Mouse (Mus musculus) heart, embryonic 11.5 days (tissue): ENCODE measurements around the gene Kif19a. TPM values are rescaled to one million over a fixed set of nuclear protein-coding genes. Genes with fewer than 3 reads are reported as not detected.
A peak's percentile ranks its signal among the peaks of the same experiment; 100 is the strongest.

Source experiments
- ATAC-seq: fragments of 200-750 bp; cut with Nextera tagmentation; replicated peaks from 2 replicates; pipeline ENCODE4 v1.8.0; 2017; ENCODE audit warnings: moderate library complexity; ENCODE audit not compliant: insufficient number of reproducible peaks, low FRiP score, low TSS enrichment
- H3K27ac ChIP-seq: fragments of 300-500 bp; sonication (generic); 2 replicates; pipeline ENCODE4 v1.5.1; 2014; ENCODE audit warnings: mild to moderate bottlenecking, low read depth, low read length
- H3K27me3 ChIP-seq: fragments of 300-500 bp; sonication (generic); 2 replicates; pipeline ENCODE4 v1.6.1; 2014; ENCODE audit warnings: mild to moderate bottlenecking, low read length, mixed read lengths; ENCODE audit not compliant: control insufficient read depth, insufficient read depth
- H3K36me3 ChIP-seq: fragments of 300-500 bp; sonication (generic); 2 replicates; pipeline ENCODE4 v1.6.1; 2014; ENCODE audit warnings: mild to moderate bottlenecking, low read length, moderate library complexity, mixed read lengths; ENCODE audit not compliant: control insufficient read depth, insufficient read depth
- H3K4me1 ChIP-seq: fragments of 300-500 bp; sonication (generic); 2 replicates; pipeline ENCODE4 v1.6.1; 2014; ENCODE audit warnings: low read length; ENCODE audit not compliant: control insufficient read depth, insufficient read depth
- H3K4me2 ChIP-seq: fragments of 300-500 bp; sonication (generic); 2 replicates; pipeline ENCODE4 v1.6.1; 2014; ENCODE audit warnings: mild to moderate bottlenecking, moderate library complexity
- H3K4me3 ChIP-seq: fragments of 300-500 bp; sonication (generic); 2 replicates; pipeline ENCODE4 v1.5.1; 2014; ENCODE audit warnings: low read depth, low read length
- H3K9ac ChIP-seq: fragments of 300-500 bp; sonication (generic); 2 replicates; pipeline ENCODE4 v1.6.1; 2014; ENCODE audit warnings: mild to moderate bottlenecking, low read depth, low read length, moderate library complexity
- H3K9me3 ChIP-seq: fragments of 300-500 bp; sonication (generic); replicated peaks from 2 replicates; pipeline ENCODE4 v1.6.1; 2016; ENCODE audit warnings: low read length; ENCODE audit not compliant: control insufficient read depth
- WGBS: fragments of 180-500 bp; shearing (Covaris S2); extraction: QIAGEN DNeasy Blood & Tissue Kit; methylation state at CpG from one replicate; pipeline ENCODE4 v1.1.7; 2014; ENCODE audit not compliant: insufficient replicate concordance; 5-methylcytosine and 5-hydroxymethylcytosine counted together
- polyA plus RNA-seq: library from polyadenylated mRNA; unstranded; fragments of >200 nt; fragmentation: Nextera tagmentation; extraction: Ambion mirVana; gene quantifications from 2 replicates; pipeline ENCODE4 v1.2.1, GENCODE M21; 2014

The Kif19a gene
- polyA plus RNA-seq, 1 experiment from 2014 or later, result 0.13 TPM

- Histone ChIP-seq H3K4me2 (peak within 1 kb of the TSS; percentile 76), H3K36me3 (no peaks in the 10 kb centered on the region), H3K27me3 (peaks cover 40% of the 10 kb centered on the region), H3K9me3 (no peaks in the 10 kb centered on the region), H3K4me3 (peak within 1 kb of the TSS; percentile 44), H3K4me1 (peaks cover 17% of the 10 kb centered on the region; the same call in 1 of the 2 replicates), H3K27ac (no peak within 1 kb of the TSS), H3K9ac (peak within 1 kb of the TSS; percentile 28; the same call in 1 of the 2 replicates)
- 9% methylated on average over 4 of the region's 4 CpGs for WGBS
- ATAC-seq, result no peak
These were observed 30.7 kb downstream of the Kif19a start, which contains the start of gene Btbd17 for GRCm38 (mm10) chr11:114795848-114796322. TSS of gene Btbd17 (minus strand) at chr11:114795945.

DNA sequence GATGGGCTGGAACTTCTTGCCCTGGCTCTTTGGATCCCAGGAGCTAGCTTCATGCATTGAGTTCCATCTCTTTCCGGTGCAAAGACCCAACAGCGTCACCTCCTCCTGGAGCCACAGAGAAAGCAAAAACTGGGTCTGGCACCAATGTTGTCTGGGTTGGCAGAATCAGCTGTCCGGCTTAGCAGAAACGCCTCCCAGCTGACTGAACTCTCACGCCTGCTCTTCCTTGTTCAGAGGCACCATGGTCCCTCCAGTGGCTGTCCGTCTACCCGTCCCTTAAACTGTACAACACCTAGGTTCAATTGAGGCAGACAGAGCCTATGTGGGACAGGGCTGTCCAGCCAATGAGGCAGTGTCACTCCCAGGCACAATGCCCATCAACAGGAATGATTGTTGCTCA is 32.0 kb downstream of the Kif19a start:
- Histone ChIP-seq H3K9me3 (no peaks in the 10 kb centered on the region), H3K9ac (no peak overlapping the region), H3K4me1 (peaks cover 10% of the 10 kb centered on the region; the same call in 1 of the 2 replicates), H3K27me3 (peaks cover 27% of the 10 kb centered on the region), H3K4me2 (no peak overlapping the region), H3K36me3 (no peaks in the 10 kb centered on the region), H3K27ac (no peak overlapping the region), H3K4me3 (no peak overlapping the region)
- ATAC-seq, result no peak
- WGBS, result 84% methylated on average over 7 of the region's 7 CpGs

- peaks cover 8% of the 10 kb centered on the region; the same call in 1 of the 2 replicates for H3K4me1 ChIP-seq
- no peaks in the 10 kb centered on the region for H3K36me3 ChIP-seq
- H3K9me3 ChIP-seq, result no peaks in the 10 kb centered on the region
- H3K4me2 ChIP-seq, result no peak overlapping the region
- H3K4me3 ChIP-seq, result no peak overlapping the region
- H3K9ac ChIP-seq, result no peak overlapping the region
- H3K27ac ChIP-seq, result no peak overlapping the region
- WGBS, result 79% methylated on average over 3 of the region's 3 CpGs
- peaks cover 19% of the 10 kb centered on the region for H3K27me3 ChIP-seq
- no peak for ATAC-seq
These were observed 32.8 kb downstream of the Kif19a start for GRCm38 (mm10) chr11:114797981-114798380.

- H3K27ac ChIP-seq, result no peak within 1 kb of the TSS
- H3K9ac ChIP-seq, result no peak within 1 kb of the TSS
- H3K9me3 ChIP-seq, result no peaks in the 10 kb centered on the region
- H3K36me3 ChIP-seq, result no peaks in the 10 kb centered on the region
- 74% methylated on average over 3 of the region's 3 CpGs for WGBS
- peaks cover 8% of the 10 kb centered on the region; the same call in 1 of the 2 replicates for H3K4me1 ChIP-seq
- no peak for ATAC-seq
- peaks cover 13% of the 10 kb centered on the region for H3K27me3 ChIP-seq
- no peak within 1 kb of the TSS for H3K4me3 ChIP-seq
- H3K4me2 ChIP-seq, result no peak within 1 kb of the TSS
These were observed 33.4 kb downstream of the Kif19a start, which contains the start of gene Gpr142 for GRCm38 (mm10) chr11:114798624-114799023. TSS of gene Gpr142 (plus strand) at chr11:114798924.

GRCm38 (mm10) chr11:114801906-114802305 is 36.7 kb downstream of the Kif19a start:
- no peak for ATAC-seq
- no peaks in the 10 kb centered on the region; the same call in 1 of the 2 replicates for H3K27me3 ChIP-seq
- no peak overlapping the region for H3K4me3 ChIP-seq
- H3K27ac ChIP-seq, result no peak overlapping the region
- WGBS, result 90% methylated on average over 1 of the region's 1 CpGs
- H3K36me3 ChIP-seq, result no peaks in the 10 kb centered on the region
- no peak overlapping the region for H3K9ac ChIP-seq
- H3K4me1 ChIP-seq, result no peaks in the 10 kb centered on the region
- no peaks in the 10 kb centered on the region for H3K9me3 ChIP-seq
- H3K4me2 ChIP-seq, result no peak overlapping the region

DNA sequence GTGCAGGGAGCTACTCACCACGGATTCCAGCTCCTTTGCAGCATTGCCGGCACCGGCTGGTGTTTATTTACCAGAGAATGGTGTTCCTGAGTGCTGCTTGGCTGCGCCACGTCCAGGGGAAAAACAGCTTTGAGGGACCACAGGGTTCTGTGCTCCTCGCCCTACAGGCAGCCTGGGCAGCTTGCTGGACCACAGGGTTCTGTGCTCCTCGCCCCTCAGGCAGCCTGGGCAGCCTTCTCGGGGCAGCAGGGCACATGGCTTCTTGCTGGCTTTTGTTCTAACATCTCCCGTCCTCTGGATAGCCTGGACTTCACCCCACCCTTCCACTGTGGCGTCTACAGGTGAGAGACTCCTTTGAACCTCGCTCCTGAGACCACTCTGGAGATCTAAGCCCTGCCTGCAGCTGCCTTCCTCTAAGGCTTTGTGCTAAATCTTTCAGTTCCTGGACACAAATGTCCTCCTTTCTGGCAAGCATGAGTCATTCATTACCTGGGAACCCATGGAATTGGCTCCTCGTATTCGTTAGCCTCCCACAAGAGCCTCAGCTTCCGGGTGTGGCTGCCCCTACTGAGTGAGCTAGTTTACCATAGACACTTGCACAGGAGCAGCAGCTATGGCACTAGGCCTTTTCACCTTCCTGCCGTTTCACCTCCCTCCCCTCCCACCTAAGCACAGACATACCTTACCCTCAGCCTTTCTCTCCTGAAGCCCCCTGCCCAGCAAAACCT is 37.5 kb downstream of the Kif19a start:
- no peak overlapping the region for H3K27ac ChIP-seq
- no peak overlapping the region for H3K9ac ChIP-seq
- ATAC-seq, result no peak
- no peaks in the 10 kb centered on the region for H3K9me3 ChIP-seq
- H3K27me3 ChIP-seq, result no peaks in the 10 kb centered on the region; the same call in 1 of the 2 replicates
- H3K4me1 ChIP-seq, result peaks cover 3% of the 10 kb centered on the region
- no peak overlapping the region for H3K4me2 ChIP-seq
- no peaks in the 10 kb centered on the region for H3K36me3 ChIP-seq
- 58% methylated on average over 15 of the region's 15 CpGs for WGBS
- no peak overlapping the region for H3K4me3 ChIP-seq

GRCm38 (mm10) chr11:114803990-114804389 is 38.8 kb downstream of the Kif19a start:
- H3K4me2 ChIP-seq, result no peak overlapping the region
- H3K27ac ChIP-seq, result no peak overlapping the region
- H3K4me1 ChIP-seq, result peaks cover 5% of the 10 kb centered on the region
- no peaks in the 10 kb centered on the region; the same call in 1 of the 2 replicates for H3K27me3 ChIP-seq
- H3K36me3 ChIP-seq, result no peaks in the 10 kb centered on the region
- no peak overlapping the region for H3K4me3 ChIP-seq
- 46% methylated on average over 8 of the region's 8 CpGs for WGBS
- no peak for ATAC-seq
- H3K9ac ChIP-seq, result no peak overlapping the region
- H3K9me3 ChIP-seq, result no peaks in the 10 kb centered on the region

DNA sequence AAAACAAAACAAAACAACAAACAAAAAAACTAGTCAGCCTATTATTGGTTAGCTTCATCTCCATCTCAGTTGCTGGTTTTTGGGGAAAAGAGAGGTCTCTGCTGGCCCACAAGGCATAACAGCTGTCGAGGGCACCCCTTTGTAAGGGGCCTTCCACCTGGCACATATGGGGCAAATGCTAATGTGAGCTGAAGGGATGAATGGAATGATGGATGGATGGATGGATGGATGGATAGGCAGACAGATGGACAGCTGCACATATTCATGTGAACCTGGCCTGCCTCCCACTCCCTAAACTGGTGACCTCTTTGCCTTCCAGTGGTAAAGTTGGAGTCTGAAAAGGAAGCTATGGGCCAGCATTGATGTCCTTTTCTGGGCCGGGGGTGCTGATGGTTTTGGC is 41.8 kb downstream of the Kif19a start:
- Histone ChIP-seq H3K4me1 (peaks cover 5% of the 10 kb centered on the region), H3K4me2 (no peak overlapping the region), H3K27ac (no peak overlapping the region), H3K9ac (no peak overlapping the region), H3K27me3 (no peaks in the 10 kb centered on the region; the same call in 1 of the 2 replicates), H3K36me3 (no peaks in the 10 kb centered on the region), H3K4me3 (no peak overlapping the region), H3K9me3 (no peaks in the 10 kb centered on the region)
- ATAC-seq, result no peak
- 82% methylated on average over 2 of the region's 2 CpGs for WGBS
